Mouse (Mus musculus): ENCODE data around the gene Zfp286. TPM values are rescaled to one million over a fixed set of nuclear protein-coding genes. Genes with fewer than 3 reads are reported as not detected.
A peak's percentile ranks its signal among the peaks of the same experiment; 100 is the strongest.

Zfp286 gene
- 4.2 and 4.3 TPM in 2 replicates for polyA plus RNA-seq (2015; fragmentation: Nextera tagmentation; extraction: Ambion mirVana)

DNA sequence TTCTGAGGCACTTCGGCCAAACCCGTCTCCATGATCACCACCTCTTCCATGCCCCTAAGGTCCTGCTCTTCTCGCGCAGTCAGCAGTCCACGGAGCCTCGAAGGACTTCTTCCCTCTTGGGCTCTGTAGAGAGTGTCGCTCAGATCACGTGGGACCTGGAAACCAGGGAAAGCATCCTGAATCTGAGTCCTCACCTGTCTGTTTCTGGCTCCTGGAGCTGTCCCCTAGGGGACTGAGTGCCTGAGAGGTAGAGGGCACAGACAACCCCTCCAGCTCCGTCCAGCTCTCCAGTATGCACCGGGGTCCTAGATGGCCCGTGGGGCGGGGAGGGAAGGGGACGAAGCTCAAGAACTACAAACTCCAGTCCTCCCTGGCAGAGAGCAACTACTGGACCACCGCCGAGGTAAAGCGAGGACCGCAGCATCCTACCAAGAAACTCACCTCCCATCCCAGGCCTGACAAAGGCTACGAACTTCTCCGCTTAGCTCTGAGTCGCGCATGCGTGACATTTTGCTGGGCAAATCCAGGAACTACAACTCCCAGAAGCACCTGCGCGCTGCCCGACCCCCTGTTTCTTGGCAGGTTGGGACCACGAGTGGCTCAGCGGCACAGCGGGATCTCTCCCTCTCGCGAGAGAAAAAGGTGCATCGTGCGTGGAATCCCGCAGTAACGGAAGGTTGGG lies at the start of gene Zfp286:
Zfp286 (minus strand) TSS at position 528 of the 682 bp plus-strand sequence.
- ATAC-seq = peak; percentile 74
- Histone ChIP-seq H3K36me3 (ENCODE audit: control insufficient read depth, insufficient read depth) (no peaks in the 10 kb centered on the region; the same call in none of the 2 replicates), H3K4me2 (replicated peaks; ENCODE audit: low read depth) (peak within 1 kb of the TSS; percentile 77), H3K4me1 (replicated peaks; ENCODE audit: control insufficient read depth, insufficient read depth, low read length) (0 out of 2 replicates have a peak, but pooled peaks cover 4% of the 10 kb centered on the region), H3K27me3 (replicated peaks; ENCODE audit: control insufficient read depth, insufficient read depth, low read length) (no peaks in the 10 kb centered on the region), H3K4me3 (ENCODE audit: low read depth, low read length) (peak within 1 kb of the TSS; percentile 44), H3K9me3 (ENCODE audit: control insufficient read depth) (no peaks in the 10 kb centered on the region), H3K9ac (ENCODE audit: low read depth, low read length) (0 out of 2 replicates have a peak within 1 kb of the TSS, but pooled peaks have one; percentile 37), H3K27ac (ENCODE audit: low read depth, low read length) (no peak within 1 kb of the TSS)
- 6% methylated on average over 34 of the region's 34 CpGs for WGBS
- no peak for TF ChIP-seq CTCF (IDR thresholded peaks at IDR 0.05; ENCODE audit: low read depth)

DNA sequence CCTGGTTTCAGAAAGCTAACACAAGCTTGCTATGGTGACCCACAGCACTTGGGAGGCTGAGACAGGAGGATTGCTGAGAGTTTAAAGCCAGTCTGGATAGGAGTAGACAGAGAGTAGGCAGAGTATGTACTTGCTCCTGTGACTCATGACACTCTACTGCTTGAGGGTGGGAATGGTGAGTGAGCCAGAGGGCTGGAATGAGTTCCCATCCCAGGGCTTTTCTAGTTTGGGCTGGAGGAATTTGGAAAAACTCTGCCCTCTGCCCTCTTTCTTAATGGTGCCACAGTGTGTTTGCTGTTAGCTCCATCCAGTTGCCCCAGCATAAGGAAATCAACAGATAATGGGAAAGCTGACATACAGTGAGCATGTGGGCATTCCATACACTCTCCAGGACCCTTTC lies 42.6 kb upstream of the Zfp286 start:
- Histone ChIP-seq H3K27me3 (replicated peaks; ENCODE audit: control insufficient read depth, insufficient read depth, low read length) (no peaks in the 10 kb centered on the region), H3K4me3 (ENCODE audit: low read depth, low read length) (no peak overlapping the region), H3K4me2 (replicated peaks; ENCODE audit: low read depth) (no peak overlapping the region), H3K9me3 (ENCODE audit: control insufficient read depth) (no peaks in the 10 kb centered on the region), H3K9ac (ENCODE audit: low read depth, low read length) (no peak overlapping the region), H3K36me3 (ENCODE audit: control insufficient read depth, insufficient read depth) (peaks cover 46% of the 10 kb centered on the region), H3K4me1 (replicated peaks; ENCODE audit: control insufficient read depth, insufficient read depth, low read length) (no peaks in the 10 kb centered on the region), H3K27ac (ENCODE audit: low read depth, low read length) (no peak overlapping the region)
- TF ChIP-seq CTCF (IDR thresholded peaks at IDR 0.05; ENCODE audit: low read depth) = no peak
- ATAC-seq = no peak

DNA sequence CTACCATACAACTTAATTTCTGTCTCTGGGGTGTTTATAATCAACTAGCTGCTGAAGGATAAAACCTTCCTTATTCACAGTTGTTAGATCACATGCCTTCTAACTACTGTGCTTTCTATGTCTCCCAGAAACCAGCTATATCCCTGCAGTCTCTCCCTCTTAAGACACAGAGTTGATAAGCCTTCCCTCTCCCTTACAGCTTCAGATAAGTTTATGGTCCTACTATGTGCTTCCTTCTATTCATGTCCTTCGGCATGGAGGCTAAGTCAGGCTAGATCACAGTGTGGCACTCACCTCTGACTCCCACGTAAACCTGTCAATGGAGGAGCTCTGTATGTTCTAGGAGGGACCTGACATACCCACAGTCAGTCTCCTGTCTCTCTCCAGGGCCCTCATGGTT lies 41.1 kb upstream of the Zfp286 start:
- no peak for ATAC-seq

GRCm38 (mm10) chr11:62827911-62828310 lies 38.6 kb upstream of the Zfp286 start:
- ATAC-seq = no peak
- H3K4me3 ChIP-seq (ENCODE audit: low read depth, low read length) = no peak overlapping the region
- 80% methylated on average over 3 of the region's 3 CpGs for WGBS
- TF ChIP-seq CTCF (IDR thresholded peaks at IDR 0.05; ENCODE audit: low read depth) = no peak
- H3K27me3 ChIP-seq (replicated peaks; ENCODE audit: control insufficient read depth, insufficient read depth, low read length) = no peaks in the 10 kb centered on the region
- H3K36me3 ChIP-seq (ENCODE audit: control insufficient read depth, insufficient read depth) = peaks cover 33% of the 10 kb centered on the region
- H3K4me1 ChIP-seq (replicated peaks; ENCODE audit: control insufficient read depth, insufficient read depth, low read length) = peaks cover 12% of the 10 kb centered on the region; the same call in 1 of the 2 replicates
- H3K4me2 ChIP-seq (replicated peaks; ENCODE audit: low read depth) = no peak overlapping the region
- H3K9me3 ChIP-seq (ENCODE audit: control insufficient read depth) = no peaks in the 10 kb centered on the region
- H3K27ac ChIP-seq (ENCODE audit: low read depth, low read length) = no peak overlapping the region
- H3K9ac ChIP-seq (ENCODE audit: low read depth, low read length) = no peak overlapping the region

More for the DNA sequence above, 41.1 kb upstream of the Zfp286 start:
- Histone ChIP-seq H3K9me3 (ENCODE audit: control insufficient read depth) (no peaks in the 10 kb centered on the region), H3K4me1 (replicated peaks; ENCODE audit: control insufficient read depth, insufficient read depth, low read length) (peaks cover 6% of the 10 kb centered on the region; the same call in 1 of the 2 replicates), H3K27me3 (replicated peaks; ENCODE audit: control insufficient read depth, insufficient read depth, low read length) (no peaks in the 10 kb centered on the region), H3K36me3 (ENCODE audit: control insufficient read depth, insufficient read depth) (peaks cover 41% of the 10 kb centered on the region), H3K27ac (ENCODE audit: low read depth, low read length) (no peak overlapping the region), H3K9ac (ENCODE audit: low read depth, low read length) (no peak overlapping the region), H3K4me2 (replicated peaks; ENCODE audit: low read depth) (no peak overlapping the region), H3K4me3 (ENCODE audit: low read depth, low read length) (no peak overlapping the region)
- 87% methylated on average over 2 of the region's 2 CpGs for WGBS
- TF ChIP-seq CTCF (IDR thresholded peaks at IDR 0.05; ENCODE audit: low read depth) = no peak

DNA sequence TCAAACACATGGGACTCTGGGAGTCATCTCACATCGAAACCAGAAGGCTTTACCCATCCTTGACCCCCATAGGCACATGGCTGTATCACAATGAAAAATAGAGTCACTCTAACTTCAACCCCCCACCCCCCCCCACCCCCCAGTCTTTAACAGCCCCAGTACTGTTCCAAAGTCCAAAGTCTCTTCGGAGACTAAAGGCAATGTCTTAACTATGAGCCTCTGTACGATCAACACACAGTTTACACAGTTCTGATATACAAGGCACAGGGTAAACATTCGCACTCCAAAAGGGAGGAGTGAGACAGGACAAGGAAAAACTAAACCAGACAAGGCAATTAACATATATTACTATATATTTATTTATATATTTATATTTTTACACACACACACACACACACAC lies 37.9 kb upstream of the Zfp286 start:
- WGBS = 47% methylated on average over 4 of the region's 4 CpGs
- peaks cover 12% of the 10 kb centered on the region; the same call in 1 of the 2 replicates for H3K4me1 ChIP-seq (replicated peaks; ENCODE audit: control insufficient read depth, insufficient read depth, low read length)

GRCm38 (mm10) chr11:62826106-62826733 lies 37.0 kb upstream of the Zfp286 start:
- Histone ChIP-seq H3K9me3 (ENCODE audit: control insufficient read depth) (no peaks in the 10 kb centered on the region), H3K4me3 (ENCODE audit: low read depth, low read length) (no peak overlapping the region), H3K4me1 (replicated peaks; ENCODE audit: control insufficient read depth, insufficient read depth, low read length) (peaks cover 12% of the 10 kb centered on the region; the same call in 1 of the 2 replicates), H3K4me2 (replicated peaks; ENCODE audit: low read depth) (no peak overlapping the region), H3K9ac (ENCODE audit: low read depth, low read length) (no peak overlapping the region), H3K27me3 (replicated peaks; ENCODE audit: control insufficient read depth, insufficient read depth, low read length) (no peaks in the 10 kb centered on the region), H3K27ac (ENCODE audit: low read depth, low read length) (peak overlapping the region; percentile 28), H3K36me3 (ENCODE audit: control insufficient read depth, insufficient read depth) (peaks cover 21% of the 10 kb centered on the region)
- 52% methylated on average over 6 of the region's 6 CpGs for WGBS
- no peak for ATAC-seq
- TF ChIP-seq CTCF (IDR thresholded peaks at IDR 0.05; ENCODE audit: low read depth) = no peak

More for the DNA sequence above, 37.9 kb upstream of the Zfp286 start:
- ATAC-seq = peak; percentile 61
- no peak overlapping the region for H3K27ac ChIP-seq (ENCODE audit: low read depth, low read length)
- H3K4me3 ChIP-seq (ENCODE audit: low read depth, low read length) = no peak overlapping the region
- no peaks in the 10 kb centered on the region for H3K27me3 ChIP-seq (replicated peaks; ENCODE audit: control insufficient read depth, insufficient read depth, low read length)
- no peak overlapping the region for H3K4me2 ChIP-seq (replicated peaks; ENCODE audit: low read depth)
- no peak for TF ChIP-seq CTCF (IDR thresholded peaks at IDR 0.05; ENCODE audit: low read depth)
- H3K9me3 ChIP-seq (ENCODE audit: control insufficient read depth) = no peaks in the 10 kb centered on the region
- H3K36me3 ChIP-seq (ENCODE audit: control insufficient read depth, insufficient read depth) = peaks cover 28% of the 10 kb centered on the region
- H3K9ac ChIP-seq (ENCODE audit: low read depth, low read length) = no peak overlapping the region
